Mouse (Mus musculus) brain, embryonic 18.5 days (tissue): ENCODE measurements around the gene 4930550L24Rik.

Experiments
- DNase-seq: peaks from one replicate; pipeline ENCODE4 v3.0.0-alpha.2; 2012; ENCODE audit warnings: low read depth, low spot score

The 4930550L24Rik gene

DNA sequence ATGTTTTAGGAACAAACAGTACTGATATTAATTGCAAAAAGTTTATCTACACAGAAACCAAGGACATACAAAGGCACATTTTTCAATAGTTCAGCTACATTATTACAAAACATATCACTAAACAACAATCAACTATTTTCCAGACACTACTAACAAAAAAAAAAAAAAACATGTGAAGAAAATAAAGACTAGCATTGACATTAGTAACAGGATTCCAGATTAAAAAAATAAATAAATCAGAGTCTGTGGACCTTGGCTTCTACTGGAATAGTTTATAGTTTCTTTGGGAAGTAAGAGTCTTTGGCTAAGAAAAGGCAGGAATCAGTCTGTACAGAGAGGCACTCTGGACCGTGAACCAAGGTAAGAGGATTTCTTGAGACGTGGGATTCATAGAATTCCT is at the start of gene 4930550L24Rik:
4930550L24Rik (plus strand) TSS at position 301 of the 400 bp plus-strand sequence.
- DNase-seq = no peak

DNA sequence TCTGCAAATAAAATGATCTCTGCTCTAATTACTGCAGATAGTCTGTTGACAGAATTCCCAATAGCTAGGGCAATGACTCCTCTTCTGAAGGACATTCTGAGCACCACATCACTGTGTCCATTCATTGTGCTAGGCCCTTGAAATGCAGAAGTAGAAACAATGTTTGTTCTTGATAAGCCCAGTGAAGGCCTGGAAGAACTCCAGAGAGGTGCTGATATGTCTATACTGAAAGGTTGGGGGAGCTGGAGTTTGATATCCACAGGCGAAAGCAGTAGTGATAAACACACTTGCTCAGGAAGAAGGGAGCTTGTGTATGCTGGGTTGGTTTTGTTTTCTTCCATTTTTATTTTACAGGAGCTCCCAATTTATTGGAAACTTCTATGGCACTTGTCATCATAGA is 8.4 kb upstream of the 4930550L24Rik start:
- no peak for DNase-seq

DNA sequence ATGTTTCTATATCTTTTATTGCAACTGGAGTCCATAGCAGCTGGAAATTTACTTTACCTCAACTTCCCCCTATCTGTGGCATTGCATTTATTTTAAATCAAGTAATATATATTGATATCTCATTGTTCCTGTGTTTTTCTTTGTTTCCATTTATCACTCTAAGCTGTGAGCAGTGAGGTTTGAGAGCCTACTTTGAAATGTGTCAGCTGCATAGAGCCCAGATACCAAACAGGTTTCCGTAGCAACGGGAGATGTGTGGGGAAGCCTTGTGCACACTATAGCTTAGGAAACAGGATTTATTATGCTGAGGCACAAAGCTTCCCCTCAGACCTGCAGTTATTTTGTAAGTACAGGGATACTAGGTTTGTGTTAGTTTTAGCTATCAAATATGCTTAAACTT is 58.8 kb downstream of the 4930550L24Rik start:
- DNase-seq = no peak
